Mouse (Mus musculus) megakaryocyte, embryonic 14.5 days (primary cell): ENCODE results near the gene Tbk1.

Experiments
- FLI1 ChIP-seq: IDR thresholded peaks from 2 replicates; pipeline ENCODE4 v1.6.1; 2012; ENCODE audit warnings: low read length, inconsistent platforms, mixed read lengths
- GATA1 ChIP-seq: IDR thresholded peaks from 3 replicates; pipeline ENCODE4 v1.6.1; 2012; ENCODE audit warnings: mixed read lengths, low read length, inconsistent platforms, borderline replicate concordance

GRCm38 (mm10) chr10:121529261-121529660, 57.3 kb downstream of the Tbk1 start:
- TF ChIP-seq GATA1 (no peak), FLI1 (no peak)
